Mouse (Mus musculus): Measurements from ENCODE around the gene Clps. TPM values are rescaled to one million over a fixed set of nuclear protein-coding genes. Genes with fewer than 3 reads are reported as not detected.
A peak's percentile ranks its signal among the peaks of the same experiment; 100 is the strongest.

Clps gene
- not detected for total RNA-seq (2021)
- long read RNA-seq, experiment 1: 0 reads
- long read RNA-seq, experiment 2, partial matches to known transcripts: 0 of 1 reads
- long read RNA-seq, experiment 2, other reads (novel, unspliced or antisense): 1 of 1 reads

DNA sequence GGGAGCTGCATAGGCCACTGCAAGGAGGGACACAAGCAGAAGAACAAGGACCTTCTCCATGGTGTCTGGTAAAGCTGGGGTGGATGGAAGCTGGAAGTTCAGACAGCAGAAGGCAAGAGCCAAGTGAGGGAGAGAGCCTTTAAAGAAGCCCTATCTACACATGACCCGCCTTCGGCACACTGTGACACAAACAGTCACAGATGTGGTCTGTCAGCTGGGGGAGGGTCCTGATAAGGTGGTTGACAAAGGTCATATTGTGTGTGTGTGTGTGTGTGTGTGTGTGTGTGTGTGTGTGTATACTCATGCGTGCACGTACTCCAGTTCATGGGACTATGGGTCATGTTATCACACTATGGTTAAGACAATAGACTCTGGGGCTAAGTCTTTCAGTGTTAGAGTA, at the start of gene Clps:
TSS of gene Clps (minus strand) at position 169 of the 400 bp plus-strand sequence.
- DNase-seq (ENCODE audit: low spot score in 2 of 2): no peak

DNA sequence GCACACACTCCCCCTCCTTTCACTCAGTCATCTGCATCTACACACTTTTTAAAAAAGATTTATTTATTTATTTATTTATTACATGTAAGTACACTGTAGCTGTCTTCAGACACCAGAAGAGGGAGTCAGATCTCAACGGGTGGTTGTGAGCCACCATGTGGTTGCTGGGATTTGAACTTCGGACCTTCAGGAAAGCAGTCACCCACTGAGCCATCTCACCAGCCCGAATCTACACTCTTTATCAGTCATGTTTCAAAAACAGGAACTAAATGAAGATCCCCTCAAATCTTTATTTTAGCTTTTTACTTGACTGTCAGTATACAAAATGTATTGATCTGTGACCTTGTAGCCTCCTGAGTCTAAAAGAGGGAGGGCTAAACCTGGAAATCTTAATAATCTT, 49.0 kb upstream of the Clps start:
- DNase-seq (ENCODE audit: low spot score in 2 of 2): no peak

DNA sequence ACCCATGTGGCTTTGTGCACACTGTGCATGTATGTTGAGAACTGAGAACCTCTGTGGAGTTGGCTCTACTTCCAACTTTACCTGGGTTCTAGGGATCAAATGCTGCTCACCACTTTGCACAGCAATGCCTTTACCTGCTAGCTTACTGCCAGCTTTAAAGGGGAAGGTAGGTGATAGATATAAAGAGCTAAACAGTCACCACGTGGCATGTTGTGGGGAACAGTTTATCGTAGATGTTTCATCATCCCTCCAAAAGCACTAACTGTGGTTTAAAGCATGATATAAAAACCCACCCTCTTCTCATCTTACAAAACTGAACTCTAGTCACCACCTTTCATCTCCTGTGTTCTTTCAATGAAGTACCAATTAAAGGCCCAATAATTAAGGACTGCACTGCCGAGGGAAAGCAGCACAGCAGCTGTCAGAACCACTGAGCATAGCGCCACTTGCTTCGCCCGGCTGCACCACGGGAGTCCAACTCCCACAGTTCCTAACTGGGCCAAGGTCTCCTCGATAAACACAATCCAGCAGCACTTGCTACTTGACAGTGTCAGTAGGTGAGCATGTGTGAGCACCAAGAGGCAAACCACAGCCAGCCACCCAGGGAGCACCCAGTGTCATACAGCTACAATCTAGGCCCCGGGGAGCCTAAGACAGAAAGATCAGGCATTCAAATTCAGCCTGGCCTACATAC, 41.1 kb upstream of the Clps start:
- peak in 1 of 2 experiments; percentile 22 for DNase-seq (ENCODE audit: low spot score in 2 of 2)

- no peak for DNase-seq (ENCODE audit: low spot score in 2 of 2)
Observed at GRCm38 (mm10) chr17:28600780-28601179, 40.2 kb upstream of the Clps start.

- DNase-seq (ENCODE audit: low spot score in 2 of 2): no peak
Observed at GRCm38 (mm10) chr17:28593965-28594364, 33.4 kb upstream of the Clps start.

GRCm38 (mm10) chr17:28592998-28593397, 32.4 kb upstream of the Clps start:
- peak; percentile 75 to 79 for DNase-seq (ENCODE audit: low spot score in 2 of 2)

DNA sequence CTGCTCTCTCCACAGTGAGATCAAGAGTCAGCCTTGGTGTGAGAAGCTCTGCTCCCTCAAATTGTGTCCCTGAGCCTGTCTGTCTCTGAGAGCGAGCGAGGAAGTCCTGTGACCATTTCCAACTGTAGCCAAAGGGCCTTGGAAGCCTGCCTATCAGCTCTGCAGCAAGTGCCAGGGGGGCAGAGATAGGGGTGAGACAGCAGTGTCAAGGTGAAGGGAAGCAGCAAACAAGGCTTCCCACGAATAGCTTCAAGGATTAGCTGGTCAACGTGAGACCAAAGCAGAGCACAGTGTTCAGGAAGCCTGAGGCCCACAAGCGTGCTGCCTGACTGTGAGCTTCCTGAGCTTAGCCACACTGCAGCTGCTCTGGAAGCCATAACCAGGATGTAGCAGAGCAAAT, 30.9 kb upstream of the Clps start:
- peak in 1 of 2 experiments; percentile 18 for DNase-seq (ENCODE audit: low spot score in 2 of 2)

GRCm38 (mm10) chr17:28590596-28590995, 30.0 kb upstream of the Clps start:
- DNase-seq (ENCODE audit: low spot score in 2 of 2): no peak

DNA sequence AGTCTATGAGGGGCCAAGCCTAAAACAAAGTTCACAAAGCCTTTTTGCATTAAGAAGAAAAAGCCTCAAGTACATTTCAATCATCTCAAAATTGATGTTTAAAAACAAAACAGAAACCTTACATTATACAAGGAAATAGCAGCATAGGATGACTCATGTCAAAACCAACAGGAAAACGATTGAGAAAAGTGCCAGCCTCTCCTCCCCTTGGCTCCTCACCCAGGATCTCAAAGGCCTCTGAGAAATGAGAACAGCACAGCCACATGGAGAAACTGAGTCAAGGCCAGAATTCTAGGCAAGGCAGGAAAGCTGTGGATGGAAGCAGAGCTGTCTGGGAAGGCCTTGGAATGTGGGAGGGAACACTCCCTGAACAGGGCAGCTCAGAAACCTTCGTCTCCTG, 28.0 kb upstream of the Clps start:
- DNase-seq (ENCODE audit: low spot score in 2 of 2): no peak

- DNase-seq (ENCODE audit: low spot score in 2 of 2): no peak
Observed at GRCm38 (mm10) chr17:28586509-28586908, 25.9 kb upstream of the Clps start.

DNA sequence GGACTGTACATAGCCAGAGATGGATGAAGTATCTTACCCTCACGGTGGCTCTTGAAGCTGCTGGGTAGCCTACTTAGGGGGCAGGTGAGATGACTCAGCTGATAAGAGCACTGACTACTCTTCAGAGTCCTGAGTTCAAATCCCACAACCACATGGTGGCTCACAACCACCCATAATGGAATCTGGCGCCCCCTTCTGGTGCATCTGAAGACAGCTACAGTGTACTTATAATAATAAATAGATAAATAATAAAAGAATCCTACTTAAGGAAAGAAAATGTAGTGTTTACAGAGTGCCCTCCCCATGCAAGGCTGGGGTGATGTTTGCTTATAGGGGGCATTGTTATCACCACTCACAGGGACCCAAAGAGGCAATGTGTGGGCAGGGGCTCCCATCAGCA, 20.5 kb upstream of the Clps start:
- DNase-seq (ENCODE audit: low spot score in 2 of 2): no peak

DNA sequence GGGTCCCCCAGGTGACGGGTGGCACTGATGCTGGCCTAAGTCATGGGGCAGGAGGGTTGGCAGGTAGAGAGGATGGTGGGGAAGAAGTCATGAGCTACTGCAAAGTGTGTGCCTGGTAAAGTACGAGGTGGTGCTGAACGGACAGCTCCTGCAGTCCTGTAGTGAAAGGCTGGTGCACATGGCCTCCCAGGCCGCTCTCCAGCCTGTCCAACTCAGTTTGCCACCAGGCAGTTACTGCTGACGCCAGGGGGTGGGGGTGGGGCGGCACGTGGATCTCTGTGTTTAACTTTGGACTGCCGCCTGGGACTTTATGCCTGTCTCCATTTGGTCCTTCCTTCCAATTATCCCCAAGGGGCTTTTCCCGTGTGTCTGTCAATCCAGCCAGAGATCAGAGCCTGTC, 19.8 kb upstream of the Clps start:
- peak; percentile 45 to 58 for DNase-seq (ENCODE audit: low spot score in 2 of 2)

DNA sequence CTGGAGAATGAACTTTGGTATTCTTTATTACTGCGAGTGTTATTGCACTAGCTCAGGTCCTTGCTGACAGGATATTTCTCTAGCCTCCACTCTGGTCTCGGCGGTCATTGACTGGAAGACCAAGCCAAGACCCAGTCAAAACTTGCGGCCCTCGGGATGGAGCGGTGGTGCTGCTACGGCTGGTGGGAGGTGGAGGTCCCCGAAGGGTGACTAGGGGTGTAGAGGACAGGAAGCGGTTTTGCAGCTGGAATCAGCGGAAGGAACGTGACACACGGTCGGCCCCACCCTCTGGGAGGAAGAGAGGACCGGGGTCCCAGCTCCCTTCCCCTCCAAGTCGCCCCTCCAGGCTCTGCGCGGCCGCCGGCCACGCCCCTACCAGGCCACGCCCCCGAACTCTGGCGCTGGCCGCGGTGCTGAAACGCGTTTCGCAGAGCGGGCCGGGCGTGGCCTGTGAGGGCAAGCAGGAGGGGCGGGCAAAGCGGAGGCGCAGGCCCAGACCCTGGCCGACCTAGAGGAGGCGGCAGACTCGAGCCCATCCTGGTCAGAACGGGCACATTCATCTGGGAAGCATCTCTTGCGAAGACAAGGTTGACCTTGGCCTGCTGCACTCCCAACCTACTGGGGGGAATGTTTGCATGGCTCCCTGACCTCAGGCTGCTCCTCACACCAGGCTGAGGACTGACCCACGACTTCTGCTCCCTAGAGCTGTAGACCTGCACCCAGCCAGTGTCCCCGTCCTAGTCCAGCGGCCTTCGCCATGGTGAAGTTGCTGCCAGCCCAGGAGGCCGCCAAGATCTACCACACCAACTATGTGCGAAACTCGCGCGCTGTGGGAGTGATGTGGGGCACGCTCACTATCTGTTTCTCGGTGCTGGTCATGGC, 14.9 kb upstream of the Clps start, which contains the start of gene Lhfpl5:
TSS of gene Lhfpl5 (plus strand) at position 398 of the 882 bp plus-strand sequence.
- DNase-seq (ENCODE audit: low spot score in 2 of 2): peak; percentile 41 to 55

- DNase-seq (ENCODE audit: low spot score in 2 of 2): no peak
Observed at GRCm38 (mm10) chr17:28572941-28573340, 12.4 kb upstream of the Clps start.

- no peak for DNase-seq (ENCODE audit: low spot score in 2 of 2)
Observed at GRCm38 (mm10) chr17:28572521-28572920, 12.0 kb upstream of the Clps start.

GRCm38 (mm10) chr17:28571868-28572267, 11.3 kb upstream of the Clps start:
- no peak for DNase-seq (ENCODE audit: low spot score in 2 of 2)

DNA sequence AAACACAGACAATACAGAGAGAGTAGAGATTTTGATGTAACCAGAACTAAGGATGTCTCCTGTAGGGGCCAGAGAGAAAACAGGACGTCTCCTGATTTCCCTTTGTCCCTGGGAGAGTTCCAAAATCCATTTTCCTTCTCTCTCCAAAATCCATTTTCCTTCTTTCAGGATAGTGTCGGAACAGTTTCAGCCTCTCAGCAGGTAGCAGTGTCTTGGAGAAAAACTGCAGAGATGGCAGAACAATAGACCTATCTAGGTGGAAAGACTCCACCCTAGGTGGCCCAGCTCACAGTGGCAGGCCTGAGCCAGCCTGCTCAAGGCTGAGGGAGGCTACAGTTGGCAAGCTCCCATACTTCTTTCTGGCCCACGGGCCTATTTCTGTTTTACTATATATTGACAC, 7.0 kb upstream of the Clps start:
- no peak for DNase-seq (ENCODE audit: low spot score in 2 of 2)

- no peak for DNase-seq (ENCODE audit: low spot score in 2 of 2)
Observed at GRCm38 (mm10) chr17:28565181-28565580, 4.6 kb upstream of the Clps start.

DNA sequence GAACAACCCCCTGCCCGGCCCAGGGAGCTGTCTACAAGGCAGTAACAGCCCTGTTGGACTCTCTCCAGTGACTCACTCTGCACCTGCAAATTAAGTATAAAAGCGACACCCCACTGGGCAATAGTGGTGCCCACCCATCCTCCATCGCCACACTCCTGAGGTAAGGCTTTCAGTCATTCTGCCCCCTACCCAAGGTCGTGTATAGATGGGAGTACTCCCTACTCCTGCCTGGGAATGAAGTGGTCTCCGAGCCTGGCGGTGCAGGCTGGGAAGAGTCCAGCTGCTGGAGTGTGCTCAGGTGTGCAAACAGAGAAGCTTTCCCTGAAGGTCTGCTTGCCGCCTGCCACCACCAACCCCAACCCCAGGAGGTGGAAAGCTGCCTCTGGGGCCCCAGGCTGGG, 1.0 kb upstream of the Clps start:
- no peak for DNase-seq (ENCODE audit: low spot score in 2 of 2)

- DNase-seq (ENCODE audit: low spot score in 2 of 2): no peak
Observed at GRCm38 (mm10) chr17:28557772-28558171, 2.8 kb downstream of the Clps start.

GRCm38 (mm10) chr17:28556635-28557396, 3.8 kb downstream of the Clps start:
- DNase-seq (ENCODE audit: low spot score in 2 of 2): no peak

Measured in adrenal gland, adult 18-20 months (tissue).